Mouse (Mus musculus) intestine, embryonic 16.5 days (tissue): ENCODE measurements around the gene Exosc5. TPM values are rescaled to one million over a fixed set of nuclear protein-coding genes. Genes with fewer than 3 reads are reported as not detected.

Experiments used
- ATAC-seq: fragments of 200-750 bp; cut with Nextera tagmentation; 2 replicates; pipeline ENCODE4 v1.8.0; 2017; ENCODE audit warnings: moderate TSS enrichment, moderate library complexity
- H3K27ac ChIP-seq: fragments of 300-500 bp; sonication (generic); 2 replicates; pipeline ENCODE4 v1.5.1; 2014; ENCODE audit warnings: mild to moderate bottlenecking, low read length
- H3K27me3 ChIP-seq: fragments of 300-500 bp; sonication (generic); replicated peaks from 2 replicates; pipeline ENCODE4 v1.6.1; 2014; ENCODE audit warnings: low read length, control low read depth, mixed read lengths; ENCODE audit not compliant: control insufficient read depth, insufficient read depth
- H3K36me3 ChIP-seq: fragments of 300-500 bp; sonication (generic); 2 replicates; pipeline ENCODE4 v1.6.1; 2014; ENCODE audit warnings: low read length, control low read depth; ENCODE audit not compliant: control insufficient read depth, insufficient read depth
- H3K4me1 ChIP-seq: fragments of 300-500 bp; sonication (generic); 2 replicates; pipeline ENCODE4 v1.6.1; 2014; ENCODE audit warnings: low read length, control low read depth, mixed read lengths; ENCODE audit not compliant: control insufficient read depth, insufficient read depth
- H3K4me2 ChIP-seq: fragments of 300-500 bp; sonication (generic); 2 replicates; pipeline ENCODE4 v1.6.1; 2014; ENCODE audit warnings: low read depth, low read length, control low read depth
- H3K4me3 ChIP-seq: fragments of 300-500 bp; sonication (generic); 2 replicates; pipeline ENCODE4 v1.5.1; 2014; ENCODE audit warnings: mild to moderate bottlenecking, low read length
- H3K9ac ChIP-seq: fragments of 300-500 bp; sonication (generic); 2 replicates; pipeline ENCODE4 v1.6.1; 2014; ENCODE audit warnings: low read depth, low read length
- H3K9me3 ChIP-seq: fragments of 300-500 bp; sonication (generic); 2 replicates; pipeline ENCODE4 v1.6.1; 2016; ENCODE audit warnings: low read length, control low read depth; ENCODE audit not compliant: control insufficient read depth
- WGBS: fragments of 180-500 bp; shearing (Covaris S2); extraction: QIAGEN DNeasy Blood & Tissue Kit; methylation state at CpG from one replicate; pipeline ENCODE4 v1.1.7; 2014; 5-methylcytosine and 5-hydroxymethylcytosine counted together
- polyA plus RNA-seq: library from polyadenylated mRNA; unstranded; fragments of >200 nt; fragmentation: Nextera tagmentation; extraction: Ambion mirVana; gene quantifications from 2 replicates; pipeline ENCODE4 v1.2.1, GENCODE M21; 2015

Gene Exosc5
- polyA plus RNA-seq, 1 experiment from 2014 or later: 87.2 TPM

- H3K9me3 ChIP-seq: no peaks in the 10 kb centered on the region
- H3K27ac ChIP-seq: no peak overlapping the region
- peak overlapping the region; percentile 56 for H3K4me3 ChIP-seq
- H3K9ac ChIP-seq: peak overlapping the region; percentile 76
- peak overlapping the region; percentile 90 for H3K4me2 ChIP-seq
- peaks cover 9% of the 10 kb centered on the region; the same call in 1 of the 2 replicates for H3K36me3 ChIP-seq
- H3K27me3 ChIP-seq: no peaks in the 10 kb centered on the region
- no peak for ATAC-seq
- WGBS: 60% methylated on average over 8 of the region's 8 CpGs
- H3K4me1 ChIP-seq: peaks cover 24% of the 10 kb centered on the region
These were observed 30.7 kb upstream of the Exosc5 start for GRCm38 (mm10) chr7:25628323-25628620.

- ATAC-seq: no peak
- Histone ChIP-seq H3K4me1 (peaks cover 9% of the 10 kb centered on the region; the same call in 1 of the 2 replicates), H3K27ac (no peak overlapping the region), H3K36me3 (peaks cover 3% of the 10 kb centered on the region; the same call in 1 of the 2 replicates), H3K4me3 (no peak overlapping the region), H3K4me2 (no peak overlapping the region), H3K9me3 (no peaks in the 10 kb centered on the region), H3K9ac (no peak overlapping the region), H3K27me3 (no peaks in the 10 kb centered on the region)
- WGBS: 88% methylated on average over 5 of the region's 5 CpGs
These were observed 26.3 kb upstream of the Exosc5 start for GRCm38 (mm10) chr7:25632679-25633078.

- Histone ChIP-seq H3K27ac (no peak overlapping the region), H3K4me1 (no peaks in the 10 kb centered on the region), H3K36me3 (peaks cover 3% of the 10 kb centered on the region; the same call in 1 of the 2 replicates), H3K9me3 (no peaks in the 10 kb centered on the region), H3K9ac (no peak overlapping the region), H3K4me2 (no peak overlapping the region), H3K27me3 (no peaks in the 10 kb centered on the region), H3K4me3 (no peak overlapping the region)
- 37% methylated on average over 3 of the region's 3 CpGs for WGBS
- ATAC-seq: peak; percentile 48; the same call in 1 of the 2 replicates
These were observed 22.6 kb upstream of the Exosc5 start for GRCm38 (mm10) chr7:25636373-25636772.

- no peaks in the 10 kb centered on the region for H3K27me3 ChIP-seq
- WGBS: 92% methylated on average over 5 of the region's 5 CpGs
- ATAC-seq: no peak
- H3K4me2 ChIP-seq: no peak overlapping the region
- no peaks in the 10 kb centered on the region for H3K4me1 ChIP-seq
- H3K4me3 ChIP-seq: no peak overlapping the region
- H3K27ac ChIP-seq: no peak overlapping the region
- H3K36me3 ChIP-seq: peaks cover 3% of the 10 kb centered on the region; the same call in 1 of the 2 replicates
- H3K9ac ChIP-seq: no peak overlapping the region
- no peaks in the 10 kb centered on the region for H3K9me3 ChIP-seq
These were observed 21.9 kb upstream of the Exosc5 start for GRCm38 (mm10) chr7:25637099-25637498.

GRCm38 (mm10) chr7:25639754-25640153 lies 19.2 kb upstream of the Exosc5 start:
- Histone ChIP-seq H3K36me3 (peaks cover 3% of the 10 kb centered on the region; the same call in 1 of the 2 replicates), H3K27ac (no peak overlapping the region), H3K9me3 (no peaks in the 10 kb centered on the region), H3K9ac (no peak overlapping the region), H3K27me3 (no peaks in the 10 kb centered on the region), H3K4me2 (no peak overlapping the region), H3K4me1 (no peaks in the 10 kb centered on the region), H3K4me3 (no peak overlapping the region)
- ATAC-seq: no peak
- 90% methylated on average over 4 of the region's 4 CpGs for WGBS

- no peak overlapping the region for H3K4me2 ChIP-seq
- no peaks in the 10 kb centered on the region for H3K4me1 ChIP-seq
- 84% methylated on average over 10 of the region's 10 CpGs for WGBS
- no peak overlapping the region for H3K9ac ChIP-seq
- H3K36me3 ChIP-seq: no peaks in the 10 kb centered on the region
- H3K4me3 ChIP-seq: no peak overlapping the region
- ATAC-seq: no peak
- H3K27ac ChIP-seq: no peak overlapping the region
- H3K27me3 ChIP-seq: no peaks in the 10 kb centered on the region
- H3K9me3 ChIP-seq: no peaks in the 10 kb centered on the region
These were observed 14.8 kb upstream of the Exosc5 start for GRCm38 (mm10) chr7:25644136-25644535.

GRCm38 (mm10) chr7:25644631-25645030 lies 14.3 kb upstream of the Exosc5 start:
- Histone ChIP-seq H3K27ac (no peak overlapping the region), H3K4me1 (no peaks in the 10 kb centered on the region), H3K4me2 (no peak overlapping the region), H3K36me3 (no peaks in the 10 kb centered on the region), H3K4me3 (no peak overlapping the region), H3K9ac (no peak overlapping the region), H3K9me3 (no peaks in the 10 kb centered on the region), H3K27me3 (no peaks in the 10 kb centered on the region)
- 85% methylated on average over 4 of the region's 4 CpGs for WGBS
- ATAC-seq: no peak

GRCm38 (mm10) chr7:25645074-25645473 lies 13.9 kb upstream of the Exosc5 start:
- WGBS: 68% methylated on average over 14 of the region's 14 CpGs
- no peak for ATAC-seq
- Histone ChIP-seq H3K4me1 (no peaks in the 10 kb centered on the region), H3K27me3 (no peaks in the 10 kb centered on the region), H3K27ac (no peak overlapping the region), H3K36me3 (no peaks in the 10 kb centered on the region), H3K4me2 (no peak overlapping the region), H3K9ac (no peak overlapping the region; the same call in 1 of the 2 replicates), H3K4me3 (no peak overlapping the region), H3K9me3 (no peaks in the 10 kb centered on the region)

- Histone ChIP-seq H3K9ac (no peak overlapping the region), H3K27ac (no peak overlapping the region), H3K4me1 (no peaks in the 10 kb centered on the region), H3K27me3 (no peaks in the 10 kb centered on the region), H3K4me3 (no peak overlapping the region), H3K36me3 (no peaks in the 10 kb centered on the region), H3K9me3 (no peaks in the 10 kb centered on the region), H3K4me2 (no peak overlapping the region)
- ATAC-seq: no peak
- WGBS: 52% methylated on average over 5 of the region's 5 CpGs
These were observed 11.3 kb upstream of the Exosc5 start for GRCm38 (mm10) chr7:25647574-25648123.

GRCm38 (mm10) chr7:25649839-25650238 lies 9.1 kb upstream of the Exosc5 start:
- Histone ChIP-seq H3K27ac (no peak overlapping the region), H3K4me3 (no peak overlapping the region), H3K4me1 (no peaks in the 10 kb centered on the region), H3K27me3 (no peaks in the 10 kb centered on the region), H3K4me2 (no peak overlapping the region), H3K9me3 (no peaks in the 10 kb centered on the region), H3K9ac (no peak overlapping the region), H3K36me3 (no peaks in the 10 kb centered on the region)
- WGBS: 73% methylated on average over 5 of the region's 5 CpGs
- no peak for ATAC-seq
